Comparison of ENCODE assay signal across 20 mouse cellular contexts in genomic region chr2:126977428-126977827, GRCm38 (mm10). TPM values are rescaled to one million over a fixed set of nuclear protein-coding genes. Genes with fewer than 3 reads are reported as not detected.
DNase-seq lines count a peak whose midpoint lies in the region; ATAC-seq and TF ChIP-seq lines count a peak whose summit lies in the region.
"Had no signal": no experiment of that assay in that cellular context is flagged by ENCODE, and none has a peak within 500 bp of the region (broad histone marks: within the 10 kb centered on the region; RNA-seq: fewer than 3 reads in every experiment).

No protein-coding gene starts in this region.

- H3K79me2 ChIP-seq in MEL (ENCODE audit: control insufficient read depth, insufficient read depth, low read length, poor library complexity) = no peaks in the 10 kb centered on the region

- no peak for TF ChIP-seq RAD21 in MEL (IDR thresholded peaks at IDR 0.05; ENCODE audit: low read depth, low read length)

- H3K4me2 ChIP-seq in hindbrain, embryonic 12.5 days (replicated peaks) = no peak overlapping the region
- H3K4me2 ChIP-seq: embryonic facial prominence, embryonic 13.5 days; hindbrain, embryonic 13.5 days had no signal

- no peak overlapping the region for H3K9ac ChIP-seq in MEL (ENCODE audit: control insufficient read depth, low read depth, low read length, poor library complexity, severe bottlenecking)
- H3K9ac ChIP-seq in hindbrain, embryonic 12.5 days = no peak overlapping the region
- H3K9ac ChIP-seq: embryonic facial prominence, embryonic 13.5 days; hindbrain, embryonic 13.5 days had no signal

- peak; percentile 43 for DNase-seq in kidney, adult 11 months
- DNase-seq in kidney, postnatal 14 days = no peak
- peak; percentile 20 to 56 for DNase-seq in kidney, postnatal 25 days
- DNase-seq in kidney, adult 18-20 months = no peak
- DNase-seq in MEL (ENCODE audit: low read depth, low spot score) = peak; percentile 34
- DNase-seq: adrenal gland, postnatal 10 days; cerebellum, adult 11 months; cerebellum, adult 9-10 months; cerebellum, postnatal 25 days; gastrocnemius, adult 2 months; gastrocnemius, postnatal 25 days; heart, postnatal 10 days; heart, postnatal 4 days had no signal

- peaks cover 0 to 3% of the 10 kb centered on the region in 2 experiments; a peak in 1 of 4 replicates for H3K4me1 ChIP-seq in MEL (ENCODE audit: control insufficient read depth in 1 of 2, insufficient read depth in 2 of 2, low read length in 2 of 2)
- no peaks in the 10 kb centered on the region for H3K4me1 ChIP-seq in hindbrain, embryonic 12.5 days
- H3K4me1 ChIP-seq: embryonic facial prominence, embryonic 13.5 days; forebrain, embryonic 10.5 days; heart, embryonic 10.5 days; hindbrain, embryonic 13.5 days had no signal

- H3K9me3 ChIP-seq in MEL (replicated peaks; ENCODE audit: insufficient read depth, low read length) = no peaks in the 10 kb centered on the region
- no peaks in the 10 kb centered on the region for H3K9me3 ChIP-seq in hindbrain, embryonic 12.5 days (replicated peaks)
- H3K9me3 ChIP-seq: embryonic facial prominence, embryonic 13.5 days; forebrain, embryonic 10.5 days; heart, embryonic 10.5 days; hindbrain, embryonic 13.5 days had no signal

- TF ChIP-seq POLR2A in MEL (IDR thresholded peaks at IDR 0.05; ENCODE audit: control insufficient read depth in 1 of 2, insufficient read depth in 1 of 2, low read depth in 1 of 2, low read length in 2 of 2, poor library complexity in 1 of 2) = no peak

- H3K36me3 ChIP-seq in MEL (ENCODE audit: control insufficient read depth in 1 of 2, insufficient read depth in 2 of 2, low read length in 2 of 2) = peaks cover 0 to 4% of the 10 kb centered on the region in 2 experiments; a peak in 1 of 4 replicates
- H3K36me3 ChIP-seq in hindbrain, embryonic 12.5 days = no peaks in the 10 kb centered on the region
- H3K36me3 ChIP-seq: embryonic facial prominence, embryonic 13.5 days; forebrain, embryonic 10.5 days; heart, embryonic 10.5 days; hindbrain, embryonic 13.5 days had no signal

- WGBS in hindbrain, embryonic 12.5 days = 81% methylated on average over 6 of the region's 6 CpGs

- no peak overlapping the region for H3K27ac ChIP-seq in MEL (ENCODE audit: control insufficient read depth, low read depth, low read length)
- H3K27ac ChIP-seq in hindbrain, embryonic 12.5 days = no peak overlapping the region
- H3K27ac ChIP-seq: embryonic facial prominence, embryonic 13.5 days; forebrain, embryonic 10.5 days; gastrocnemius, adult 2 months; heart, embryonic 10.5 days; hindbrain, embryonic 13.5 days; hindbrain, postnatal 0 days had no signal

- no peak for TF ChIP-seq CTCF in MEL (IDR thresholded peaks at IDR 0.05 in 2 of 3, conservative IDR thresholded peaks at IDR 0.05 in 1 of 3; ENCODE audit: control insufficient read depth in 1 of 3, insufficient read depth in 1 of 3, low read depth in 2 of 3, low read length in 3 of 3, poor library complexity in 1 of 3, severe bottlenecking in 1 of 3)

- no peak overlapping the region for H3K4me3 ChIP-seq in MEL (ENCODE audit: control insufficient read depth in 1 of 2, insufficient read depth in 1 of 2, low read depth in 2 of 2, low read length in 2 of 2)
- H3K4me3 ChIP-seq in hindbrain, embryonic 12.5 days = no peak overlapping the region
- H3K4me3 ChIP-seq: embryonic facial prominence, embryonic 13.5 days; forebrain, embryonic 10.5 days; gastrocnemius, adult 2 months; heart, embryonic 10.5 days; hindbrain, embryonic 13.5 days had no signal

- no peak for ATAC-seq in hindbrain, embryonic 12.5 days (ENCODE audit: low FRiP score)
- ATAC-seq: forebrain, embryonic 14.5 days; hindbrain, postnatal 0 days had no signal

- TF ChIP-seq EP300 in MEL (IDR thresholded peaks at IDR 0.05; ENCODE audit: low read depth in 1 of 2, low read length in 2 of 2) = no peak

- no peaks in the 10 kb centered on the region for H3K27me3 ChIP-seq in MEL (ENCODE audit: control insufficient read depth in 1 of 2, insufficient read depth in 2 of 2, low read length in 2 of 2)
- H3K27me3 ChIP-seq in hindbrain, embryonic 12.5 days = no peaks in the 10 kb centered on the region
- H3K27me3 ChIP-seq: embryonic facial prominence, embryonic 13.5 days; hindbrain, embryonic 13.5 days had no signal

TF ChIP-seq in MEL, 35 proteins besides CTCF, POLR2A, EP300 and RAD21:
- TF ChIP-seq GABPA (IDR thresholded peaks at IDR 0.05; ENCODE audit: low read depth, low read length) = no peak
- TF ChIP-seq ETS1 (IDR thresholded peaks at IDR 0.05; ENCODE audit: low read depth, low read length) = 0 out of 2 replicates have a peak, but pooled peaks have one; percentile 15
- TF ChIP-seq ZNF384 (IDR thresholded peaks at IDR 0.05; ENCODE audit: low read depth, low read length) = peak; percentile 61
- TF ChIP-seq MXI1 (IDR thresholded peaks at IDR 0.05; ENCODE audit: low read depth, low read length) = no peak
TF ChIP-seq in MEL: peak in this region for 2.

RNA-seq across cellular contexts. Expression of gene Ap4e1, which starts 31.1 kb away (rescaled TPM):
- total RNA-seq in MEL (2012; rRNA removed) = 9.4 and 10.5 TPM in 2 replicates
- polyA plus RNA-seq in MEL (2012; ENCODE audit: insufficient read depth in 1 of 2, insufficient read length in 2 of 2, low read depth in 1 of 2, low replicate concordance in 2 of 2, missing spikeins in 1 of 2) = 1 to 10 TPM in 1 of 2 experiments, not detected in 1; 9.4 TPM
- polyA plus RNA-seq in hindbrain, embryonic 12.5 days (2016; fragmentation: Nextera tagmentation; extraction: Ambion mirVana) = 12.9 and 14.9 TPM in 2 replicates

RNA-seq across cellular contexts. Expression of gene Sppl2a, which starts 44.4 kb away (rescaled TPM):
- total RNA-seq in MEL (2012; rRNA removed) = 16.6 and 17.5 TPM in 2 replicates
- 10 to 100 TPM in 1 of 2 experiments, not detected in 1; 12.1 TPM for polyA plus RNA-seq in MEL (2012; ENCODE audit: insufficient read depth in 1 of 2, insufficient read length in 2 of 2, low read depth in 1 of 2, low replicate concordance in 2 of 2, missing spikeins in 1 of 2)
- polyA plus RNA-seq in hindbrain, embryonic 12.5 days (2016; fragmentation: Nextera tagmentation; extraction: Ambion mirVana) = 35.6 and 37.2 TPM in 2 replicates

Comparison
In these comparisons a context has a peak if more than half of its experiments do, and no peak if none do; other contexts are left out.
1. DNase-seq: peak in kidney, adult 11 months (single experiment), kidney, postnatal 25 days (2 of 2) and MEL (single experiment); none in kidney, postnatal 14 days (single experiment) and kidney, adult 18-20 months (single experiment).